Mouse (Mus musculus) hindbrain, embryonic 16.5 days (tissue): ENCODE results near the gene B4gat1. TPM values are rescaled to one million over a fixed set of nuclear protein-coding genes. Genes with fewer than 3 reads are reported as not detected.

Source experiments
- ATAC-seq: fragments of 200-750 bp; cut with Nextera tagmentation; 2 replicates; pipeline ENCODE4 v1.8.0; 2017; ENCODE audit warnings: moderate TSS enrichment, moderate library complexity
- H3K27ac ChIP-seq: fragments of 300-500 bp; sonication (generic); 2 replicates; pipeline ENCODE4 v1.5.1; 2014; ENCODE audit warnings: low read depth, mild to moderate bottlenecking, control low read depth, low read length, moderate library complexity
- H3K27me3 ChIP-seq: fragments of 300-500 bp; sonication (generic); replicated peaks from 2 replicates; pipeline ENCODE4 v1.6.1; 2014; ENCODE audit warnings: low read length; ENCODE audit not compliant: control insufficient read depth, insufficient read depth
- H3K36me3 ChIP-seq: fragments of 300-500 bp; sonication (generic); 2 replicates; pipeline ENCODE4 v1.6.1; 2014; ENCODE audit warnings: mild to moderate bottlenecking, low read length, moderate library complexity, mixed read lengths; ENCODE audit not compliant: control insufficient read depth, insufficient read depth
- H3K4me1 ChIP-seq: fragments of 300-500 bp; sonication (generic); 2 replicates; pipeline ENCODE4 v1.6.1; 2014; ENCODE audit warnings: low read depth, low read length; ENCODE audit not compliant: control insufficient read depth, insufficient read depth
- H3K4me2 ChIP-seq: fragments of 300-500 bp; sonication (generic); 2 replicates; pipeline ENCODE4 v1.6.1; 2014; ENCODE audit warnings: mild to moderate bottlenecking, low read length, control low read depth, moderate library complexity
- H3K4me3 ChIP-seq: fragments of 300-500 bp; sonication (generic); 2 replicates; pipeline ENCODE4 v1.5.1; 2014; ENCODE audit warnings: mild to moderate bottlenecking, low read length, control low read depth, moderate library complexity
- H3K9ac ChIP-seq: fragments of 300-500 bp; sonication (generic); 2 replicates; pipeline ENCODE4 v1.6.1; 2014; ENCODE audit warnings: low read depth, mild to moderate bottlenecking, control low read depth, low read length, moderate library complexity
- H3K9me3 ChIP-seq: fragments of 300-500 bp; sonication (generic); 2 replicates; pipeline ENCODE4 v1.6.1; 2014; ENCODE audit warnings: mild to moderate bottlenecking, low read length, moderate library complexity; ENCODE audit not compliant: control insufficient read depth
- WGBS: fragments of 180-500 bp; shearing (Covaris S2); extraction: QIAGEN DNeasy Blood & Tissue Kit; methylation state at CpG from one replicate; pipeline ENCODE4 v1.1.7; 2014; 5-methylcytosine and 5-hydroxymethylcytosine counted together
- polyA plus RNA-seq: library from polyadenylated mRNA; unstranded; fragments of >200 nt; fragmentation: Nextera tagmentation; extraction: Ambion mirVana; gene quantifications from 2 replicates; pipeline ENCODE4 v1.2.1, GENCODE M21; 2015

The B4gat1 gene
- polyA plus RNA-seq, 1 experiment from 2014 or later, result 133 TPM

GRCm38 (mm10) chr19:5072389-5073019 lies 33.9 kb downstream of the B4gat1 start:
- peak overlapping the region; percentile 63; the same call in 1 of the 2 replicates for H3K9ac ChIP-seq
- H3K4me3 ChIP-seq, result peak overlapping the region; percentile 45
- no peaks in the 10 kb centered on the region for H3K9me3 ChIP-seq
- peak; percentile 7; the same call in 1 of the 2 replicates for ATAC-seq
- 2% methylated on average over 20 of the region's 20 CpGs for WGBS
- H3K4me1 ChIP-seq, result peaks cover 23% of the 10 kb centered on the region
- peaks cover 9% of the 10 kb centered on the region for H3K27me3 ChIP-seq
- H3K36me3 ChIP-seq, result no peaks in the 10 kb centered on the region
- no peak overlapping the region for H3K27ac ChIP-seq
- peak overlapping the region; percentile 81 for H3K4me2 ChIP-seq

GRCm38 (mm10) chr19:5073028-5073427 lies 34.4 kb downstream of the B4gat1 start:
- peaks cover 9% of the 10 kb centered on the region for H3K27me3 ChIP-seq

GRCm38 (mm10) chr19:5073518-5073917 lies 34.9 kb downstream of the B4gat1 start:
- Histone ChIP-seq H3K27me3 (peaks cover 8% of the 10 kb centered on the region), H3K27ac (no peak overlapping the region), H3K9me3 (no peaks in the 10 kb centered on the region), H3K4me3 (no peak overlapping the region), H3K9ac (no peak overlapping the region), H3K4me2 (no peak overlapping the region), H3K36me3 (no peaks in the 10 kb centered on the region), H3K4me1 (peaks cover 14% of the 10 kb centered on the region)
- WGBS, result 47% methylated on average over 5 of the region's 5 CpGs
- no peak for ATAC-seq

More at GRCm38 (mm10) chr19:5073028-5073427, 34.4 kb downstream of the B4gat1 start:
- 2% methylated on average over 15 of the region's 15 CpGs for WGBS
- Histone ChIP-seq H3K36me3 (no peaks in the 10 kb centered on the region), H3K4me1 (peaks cover 19% of the 10 kb centered on the region), H3K9me3 (no peaks in the 10 kb centered on the region), H3K4me3 (peak overlapping the region; percentile 24), H3K4me2 (peak overlapping the region; percentile 81), H3K9ac (no peak overlapping the region), H3K27ac (no peak overlapping the region)
- no peak for ATAC-seq

- WGBS, result 88% methylated on average over 1 of the region's 1 CpGs
- Histone ChIP-seq H3K9ac (no peak overlapping the region), H3K4me3 (no peak overlapping the region), H3K4me1 (no peaks in the 10 kb centered on the region; the same call in 1 of the 2 replicates), H3K4me2 (no peak overlapping the region), H3K9me3 (no peaks in the 10 kb centered on the region), H3K27ac (no peak overlapping the region), H3K36me3 (peaks cover 4% of the 10 kb centered on the region), H3K27me3 (peaks cover 36% of the 10 kb centered on the region)
- no peak for ATAC-seq
These were observed 40.7 kb downstream of the B4gat1 start for GRCm38 (mm10) chr19:5079279-5079678.

- H3K27me3 ChIP-seq, result peaks cover 42% of the 10 kb centered on the region
- H3K9me3 ChIP-seq, result no peaks in the 10 kb centered on the region
- no peak overlapping the region for H3K4me2 ChIP-seq
- no peak overlapping the region for H3K4me3 ChIP-seq
- H3K27ac ChIP-seq, result no peak overlapping the region
- no peak overlapping the region for H3K9ac ChIP-seq
- 69% methylated on average over 17 of the region's 18 CpGs for WGBS
- peaks cover 4% of the 10 kb centered on the region for H3K36me3 ChIP-seq
- peaks cover 3% of the 10 kb centered on the region for H3K4me1 ChIP-seq
- no peak for ATAC-seq
These were observed 43.4 kb downstream of the B4gat1 start for GRCm38 (mm10) chr19:5082005-5082404.

GRCm38 (mm10) chr19:5082596-5082995 lies 44.0 kb downstream of the B4gat1 start:
- no peak for ATAC-seq
- H3K27ac ChIP-seq, result no peak overlapping the region
- H3K4me1 ChIP-seq, result peaks cover 7% of the 10 kb centered on the region
- WGBS, result 78% methylated on average over 24 of the region's 24 CpGs
- peaks cover 42% of the 10 kb centered on the region for H3K27me3 ChIP-seq
- H3K9ac ChIP-seq, result no peak overlapping the region
- no peak overlapping the region for H3K4me3 ChIP-seq
- H3K4me2 ChIP-seq, result no peak overlapping the region
- peaks cover 4% of the 10 kb centered on the region for H3K36me3 ChIP-seq
- H3K9me3 ChIP-seq, result no peaks in the 10 kb centered on the region

GRCm38 (mm10) chr19:5083961-5084833 lies 45.6 kb downstream of the B4gat1 start:
- H3K36me3 ChIP-seq, result peaks cover 4% of the 10 kb centered on the region
- H3K4me2 ChIP-seq, result peak overlapping the region; percentile 73
- no peak for ATAC-seq
- no peaks in the 10 kb centered on the region for H3K9me3 ChIP-seq
- peak overlapping the region; percentile 64; the same call in 1 of the 2 replicates for H3K27ac ChIP-seq
- H3K9ac ChIP-seq, result peak overlapping the region; percentile 84
- peaks cover 42% of the 10 kb centered on the region for H3K27me3 ChIP-seq
- peaks cover 12% of the 10 kb centered on the region for H3K4me1 ChIP-seq
- 78% methylated on average over 3 of the region's 3 CpGs for WGBS
- H3K4me3 ChIP-seq, result peak overlapping the region; percentile 70

- Histone ChIP-seq H3K27me3 (peaks cover 41% of the 10 kb centered on the region), H3K4me2 (peak overlapping the region; percentile 73), H3K4me3 (peak overlapping the region; percentile 70), H3K9me3 (no peaks in the 10 kb centered on the region), H3K36me3 (peaks cover 8% of the 10 kb centered on the region), H3K9ac (peak overlapping the region; percentile 84), H3K4me1 (peaks cover 16% of the 10 kb centered on the region), H3K27ac (peak overlapping the region; percentile 64; the same call in 1 of the 2 replicates)
- ATAC-seq, result no peak
- WGBS, result 3% methylated on average over 15 of the region's 15 CpGs
These were observed 46.2 kb downstream of the B4gat1 start for GRCm38 (mm10) chr19:5084834-5085144.

- WGBS, result under 1% methylated on average over 45 of the region's 69 CpGs
- Histone ChIP-seq H3K27me3 (peaks cover 35% of the 10 kb centered on the region), H3K27ac (peak within 1 kb of the TSS; percentile 64)
These were observed 46.7 kb downstream of the B4gat1 start, which contains the start of gene Tmem151a for GRCm38 (mm10) chr19:5085145-5085863. Tmem151a (minus strand) TSS chr19:5085531.

More at GRCm38 (mm10) chr19:5085145-5085863, 46.7 kb downstream of the B4gat1 start, which contains the start of gene Tmem151a:
- peak within 1 kb of the TSS; percentile 84 for H3K9ac ChIP-seq
- H3K4me1 ChIP-seq, result peaks cover 16% of the 10 kb centered on the region
- H3K9me3 ChIP-seq, result no peaks in the 10 kb centered on the region
- H3K4me3 ChIP-seq, result peak within 1 kb of the TSS; percentile 70
- peak within 1 kb of the TSS; percentile 73 for H3K4me2 ChIP-seq
- peaks cover 11% of the 10 kb centered on the region for H3K36me3 ChIP-seq
- no peak for ATAC-seq
